ENCODE assay signal across 15 mouse cellular contexts in the genomic region with DNA sequence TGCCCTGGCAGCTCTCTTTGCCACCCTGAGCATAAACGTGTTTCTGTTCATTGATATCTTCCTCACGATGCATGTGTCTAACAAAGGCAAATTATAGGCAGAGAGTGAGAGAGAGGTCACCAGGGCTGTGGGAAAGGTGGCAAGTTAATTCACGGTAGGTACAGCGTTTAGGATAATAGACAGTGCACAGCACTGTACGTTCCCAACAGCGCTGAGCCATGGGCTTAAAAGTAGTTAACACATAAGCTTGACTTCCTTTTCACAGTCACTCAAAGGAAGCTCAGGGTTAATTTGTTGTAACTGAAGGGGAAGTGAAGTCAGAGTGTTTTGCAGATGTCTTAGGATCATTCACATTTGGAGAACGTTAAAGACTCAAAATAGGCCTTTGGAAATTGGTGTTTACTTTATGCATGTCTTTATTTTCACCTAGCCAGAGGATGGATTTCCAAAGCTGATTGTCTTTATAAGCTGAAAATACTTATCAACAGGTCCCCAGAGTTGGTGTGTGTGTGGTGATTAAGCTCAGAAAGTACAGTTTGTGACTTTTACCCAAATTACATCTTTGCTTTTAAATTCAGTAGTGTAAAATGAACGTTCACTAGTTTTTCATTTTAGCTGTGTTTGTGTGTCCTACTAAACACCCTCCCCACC. TPM values are rescaled to one million over a fixed set of nuclear protein-coding genes. Genes with fewer than 3 reads are reported as not detected.
DNase-seq lines count a peak whose midpoint lies in the region; ATAC-seq and TF ChIP-seq lines count a peak whose summit lies in the region.
"Had no signal": no experiment of that assay in that cellular context is flagged by ENCODE, and none has a peak within 500 bp of the region (broad histone marks: within the 10 kb centered on the region; RNA-seq: fewer than 3 reads in every experiment).

No protein-coding gene starts in this region.

- no peak overlapping the region for H3K9ac ChIP-seq in liver, postnatal 0 days (replicated peaks)
- H3K9ac ChIP-seq: embryonic facial prominence, embryonic 15.5 days; forebrain, postnatal 0 days; limb, embryonic 13.5 days had no signal

- H3K4me1 ChIP-seq in spleen, adult 2 months (ENCODE audit: control insufficient read depth, insufficient read depth, insufficient read length), result peaks cover 47% of the 10 kb centered on the region
- peaks cover 30% of the 10 kb centered on the region for H3K4me1 ChIP-seq in liver, postnatal 0 days (ENCODE audit: insufficient read depth)
- H3K4me1 ChIP-seq: embryonic facial prominence, embryonic 15.5 days; limb, embryonic 13.5 days had no signal

- 0 out of 2 replicates have a peak, but pooled peaks have one; percentile 19 for ATAC-seq in erythroblast, adult 5-6 weeks (replicated peaks; ENCODE audit: low FRiP score, poor library complexity, severe bottlenecking)
- ATAC-seq in liver, postnatal 0 days, result peak; percentile 28
- ATAC-seq: forebrain, postnatal 0 days had no signal

- no peaks in the 10 kb centered on the region for H3K9me3 ChIP-seq in liver, postnatal 0 days (ENCODE audit: low read length)
- H3K9me3 ChIP-seq: embryonic facial prominence, embryonic 15.5 days; limb, embryonic 13.5 days had no signal

- 8% methylated on average over 8 of the region's 8 CpGs for WGBS in spleen, adult 2 months
- 25% methylated on average over 8 of the region's 8 CpGs for WGBS in liver, postnatal 0 days (ENCODE audit: insufficient replicate concordance)

- no peak for TF ChIP-seq POLR2A in spleen, adult 2 months (IDR thresholded peaks at IDR 0.05; ENCODE audit: low read depth, low read length)

- no peak for TF ChIP-seq CTCF in spleen, adult 2 months (IDR thresholded peaks at IDR 0.05; ENCODE audit: extremely low read depth, insufficient read depth, insufficient read length, insufficient replicate concordance)
- TF ChIP-seq CTCF in liver, postnatal 0 days (IDR thresholded peaks at IDR 0.05; ENCODE audit: low read depth), result no peak

- TF ChIP-seq EP300 in liver, postnatal 0 days (IDR thresholded peaks at IDR 0.05; ENCODE audit: low read depth), result peak; percentile 85

- no peak overlapping the region for H3K4me3 ChIP-seq in spleen, adult 2 months (ENCODE audit: extremely low read depth, insufficient read depth, insufficient read length)
- H3K4me3 ChIP-seq in liver, postnatal 0 days (ENCODE audit: low read depth, low read length), result no peak overlapping the region
- H3K4me3 ChIP-seq: embryonic facial prominence, embryonic 15.5 days; limb, embryonic 13.5 days had no signal

- DNase-seq in spleen, adult 2 months (ENCODE audit: low read depth in 1 of 2, low spot score in 2 of 2), result no peak
- no peak for DNase-seq in spleen, postnatal 4 days (ENCODE audit: low spot score in 2 of 2)
- DNase-seq in liver, postnatal 0 days, result no peak
- DNase-seq in thymus, postnatal 14 days, result peak; percentile 42
- DNase-seq in lung, postnatal 10 days, result no peak
- DNase-seq in layer of hippocampus, adult 8-10 months (ENCODE audit: low spot score in 2 of 2), result no peak
- DNase-seq in right cerebral cortex, postnatal 4 days, result no peak
- DNase-seq: cerebellum, postnatal 36 days; forebrain, postnatal 0 days; kidney, postnatal 14 days; layer of hippocampus, postnatal 36 days; lung, postnatal 36 days had no signal

- H3K27ac ChIP-seq in spleen, adult 2 months (ENCODE audit: insufficient read depth, low read length), result peak overlapping the region; percentile 91
- peak overlapping the region; percentile 81 for H3K27ac ChIP-seq in liver, postnatal 0 days (ENCODE audit: low read depth)
- H3K27ac ChIP-seq: embryonic facial prominence, embryonic 15.5 days; limb, embryonic 13.5 days had no signal

- H3K36me3 ChIP-seq in spleen, adult 2 months (ENCODE audit: control insufficient read depth, insufficient read depth, low read length), result peaks cover 19% of the 10 kb centered on the region
- peaks cover 12% of the 10 kb centered on the region for H3K36me3 ChIP-seq in liver, postnatal 0 days (replicated peaks; ENCODE audit: insufficient read depth, low read length)

- H3K27me3 ChIP-seq in spleen, adult 2 months (ENCODE audit: control insufficient read depth, insufficient read depth, low read length), result no peaks in the 10 kb centered on the region
- H3K27me3 ChIP-seq in liver, postnatal 0 days (ENCODE audit: insufficient read depth, low read length), result no peaks in the 10 kb centered on the region
- H3K27me3 ChIP-seq: embryonic facial prominence, embryonic 15.5 days; limb, embryonic 13.5 days had no signal

- H3K4me2 ChIP-seq in liver, postnatal 0 days (ENCODE audit: low read depth, low read length), result peak overlapping the region; percentile 42
- H3K4me2 ChIP-seq: embryonic facial prominence, embryonic 15.5 days; limb, embryonic 13.5 days had no signal

RNA-seq across cellular contexts. Expression of gene Gpr18, which starts 9.1 kb away (rescaled TPM):
- polyA plus RNA-seq in spleen, adult 2 months (2012; rRNA removed), result 91.9 and 111 TPM in 2 replicates
- 0.63 TPM in 1 of 2 replicates, not detected in the other for total RNA-seq in erythroblast, adult 5-6 weeks (2015; ENCODE audit: low replicate concordance)
- total RNA-seq in erythroblast, adult 5-6 weeks (2017; ENCODE audit: low replicate concordance), result 0.42 and 0.51 TPM in 2 replicates
- 0.78 and 0.81 TPM in 2 replicates for polyA plus RNA-seq in liver, postnatal 0 days (2015; fragmentation: Nextera tagmentation; extraction: Ambion mirVana)
- total RNA-seq in layer of hippocampus, adult 8-10 months (2022), result not detected
- total RNA-seq: forebrain, postnatal 0 days; layer of hippocampus, postnatal 36 days had no signal
- polyA plus RNA-seq: forebrain, postnatal 0 days had no signal

RNA-seq across cellular contexts. Expression of gene Ubac2, which starts 28.0 kb away (rescaled TPM):
- 45.3 and 61.2 TPM in 2 replicates for polyA plus RNA-seq in spleen, adult 2 months (2012; rRNA removed)
- 4.6 and 5.8 TPM in 2 replicates for total RNA-seq in erythroblast, adult 5-6 weeks (2015; ENCODE audit: low replicate concordance)
- 3.9 and 7.7 TPM in 2 replicates for total RNA-seq in erythroblast, adult 5-6 weeks (2017; ENCODE audit: low replicate concordance)
- 25.8 and 27.4 TPM in 2 replicates for polyA plus RNA-seq in liver, postnatal 0 days (2015; fragmentation: Nextera tagmentation; extraction: Ambion mirVana)
- total RNA-seq in layer of hippocampus, adult 8-10 months (2022), result 10 to 100 TPM; 40.3 to 47.1 (median 45.1) TPM

RNA-seq across cellular contexts. Expression of gene Gpr183, which starts 58.5 kb away (rescaled TPM):
- polyA plus RNA-seq in spleen, adult 2 months (2012; rRNA removed), result 19.3 and 21.5 TPM in 2 replicates
- 0.19 and 1.7 TPM in 2 replicates for total RNA-seq in erythroblast, adult 5-6 weeks (2015; ENCODE audit: low replicate concordance)
- total RNA-seq in erythroblast, adult 5-6 weeks (2017; ENCODE audit: low replicate concordance), result 0.98 and 2.3 TPM in 2 replicates
- polyA plus RNA-seq in liver, postnatal 0 days (2015; fragmentation: Nextera tagmentation; extraction: Ambion mirVana), result 0.94 and 0.95 TPM in 2 replicates
- total RNA-seq in layer of hippocampus, adult 8-10 months (2022), result 1 to 10 TPM in 2 of 4 experiments, under 1 TPM in 2; 0.50 to 7.3 (median 2.6) TPM

Comparison
In these comparisons a context has a peak if more than half of its experiments do, and no peak if none do; other contexts are left out.
1. RNA of gene Ubac2, which starts 28.0 kb away (total RNA-seq): 40.3 to 47.1 TPM in layer of hippocampus, adult 8-10 months; 3.9 to 7.7 TPM in erythroblast, adult 5-6 weeks; every median in the first group is over 4 times any median in the second.